8 mouse cellular contexts compared by ENCODE assay signal in the genomic region with DNA sequence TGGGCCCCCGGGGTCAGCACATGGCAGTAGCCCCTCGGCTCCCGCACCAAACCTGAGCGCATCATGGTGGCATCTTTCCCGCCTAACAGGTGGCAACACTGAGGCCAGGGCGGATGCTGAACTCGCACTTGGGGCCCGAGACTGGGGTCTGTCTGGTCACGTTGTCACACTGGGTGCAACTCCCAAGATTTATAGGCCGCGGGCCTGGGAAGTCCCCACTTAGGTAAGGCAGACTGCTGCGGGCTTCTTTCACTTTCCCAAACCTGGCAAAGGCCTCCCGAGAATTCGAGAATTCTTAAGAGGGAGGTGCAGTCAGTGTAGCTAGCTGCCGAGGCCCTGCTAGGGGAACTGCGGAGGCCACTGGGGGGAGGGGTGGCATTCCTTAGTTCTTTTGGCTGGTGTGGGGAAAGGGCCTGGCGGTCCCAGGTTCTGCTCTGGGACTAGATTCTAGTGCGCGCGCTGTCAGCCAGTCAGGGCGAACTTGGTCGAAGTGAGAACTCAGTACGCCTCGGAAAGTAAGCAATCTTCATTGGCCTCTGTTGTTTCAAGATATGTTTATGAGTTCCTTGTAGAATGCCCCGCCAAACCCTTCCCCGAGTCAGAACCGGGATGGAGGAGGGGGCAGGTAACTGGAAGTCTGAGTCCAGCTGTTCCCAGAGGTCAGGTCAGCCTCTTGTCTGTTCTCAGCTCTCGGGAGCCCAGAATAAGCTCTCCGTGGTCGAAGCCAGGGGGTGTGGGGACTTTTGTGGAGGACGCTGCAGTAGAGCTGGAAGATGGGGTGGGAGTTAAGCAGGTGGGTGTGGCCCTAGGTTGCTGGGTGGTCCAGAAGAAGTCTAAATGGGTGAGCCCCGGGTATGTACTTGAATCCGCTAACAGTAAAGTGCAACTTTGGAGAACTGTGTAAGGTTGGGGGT. TPM values are rescaled to one million over a fixed set of nuclear protein-coding genes. Genes with fewer than 3 reads are reported as not detected.
DNase-seq lines count a peak whose midpoint lies in the region; ATAC-seq and TF ChIP-seq lines count a peak whose summit lies in the region.

No protein-coding gene starts in this region.

- ATAC-seq in erythroblast, adult 5-6 weeks (replicated peaks; ENCODE audit: low FRiP score, poor library complexity, severe bottlenecking): no peak
- no peak for ATAC-seq in heart, embryonic 15.5 days (replicated peaks; ENCODE audit: insufficient number of reproducible peaks, insufficient read depth, low FRiP score, low read depth)
- ATAC-seq in limb, embryonic 15.5 days (ENCODE audit: insufficient number of reproducible peaks, low FRiP score, low TSS enrichment, low read depth): 0 out of 2 replicates have a peak, but pooled peaks have one; percentile 15
- ATAC-seq in neural tube, embryonic 13.5 days (ENCODE audit: low read depth): no peak

- 7% methylated on average over 33 of the region's 33 CpGs for WGBS in heart, embryonic 15.5 days
- whole genome bisulfite sequencing in limb, embryonic 15.5 days: 5% methylated on average over 33 of the region's 33 CpGs
- 6% methylated on average over 33 of the region's 33 CpGs for WGBS in neural tube, embryonic 13.5 days

- no peaks in the 10 kb centered on the region for H3K36me3 ChIP-seq in erythroblast, embryonic 14.5 days (ENCODE audit: control insufficient read depth)
- no peaks in the 10 kb centered on the region for H3K36me3 ChIP-seq in heart, embryonic 15.5 days
- H3K36me3 ChIP-seq in limb, embryonic 15.5 days: no peaks in the 10 kb centered on the region
- no peaks in the 10 kb centered on the region for H3K36me3 ChIP-seq in neural tube, embryonic 13.5 days

- H3K27ac ChIP-seq in heart, embryonic 15.5 days: peak overlapping the region; percentile 16; the same call in 1 of the 2 replicates
- peak overlapping the region; percentile 54 for H3K27ac ChIP-seq in limb, embryonic 15.5 days
- no peak overlapping the region for H3K27ac ChIP-seq in neural tube, embryonic 13.5 days (replicated peaks)

- peak overlapping the region; percentile 31 for H3K4me3 ChIP-seq in erythroblast, embryonic 14.5 days (replicated peaks)
- peak overlapping the region; percentile 52 for H3K4me3 ChIP-seq in heart, embryonic 15.5 days
- peak overlapping the region; percentile 43 for H3K4me3 ChIP-seq in limb, embryonic 15.5 days
- H3K4me3 ChIP-seq in neural tube, embryonic 13.5 days: peak overlapping the region; percentile 10

- TF ChIP-seq CTCF in brain, embryonic 14.5 days (IDR thresholded peaks at IDR 0.05; ENCODE audit: borderline replicate concordance, extremely low read depth, insufficient read depth, insufficient read length): no peak

- TF ChIP-seq POLR2A in brain, embryonic 14.5 days (IDR thresholded peaks at IDR 0.05; ENCODE audit: borderline replicate concordance, extremely low read depth, insufficient read depth, insufficient read length, poor library complexity, severe bottlenecking): no peak

- no peaks in the 10 kb centered on the region for H3K9me3 ChIP-seq in erythroblast, embryonic 14.5 days (ENCODE audit: control insufficient read depth, low read length)
- no peaks in the 10 kb centered on the region for H3K9me3 ChIP-seq in heart, embryonic 15.5 days (replicated peaks)
- no peaks in the 10 kb centered on the region for H3K9me3 ChIP-seq in limb, embryonic 15.5 days
- no peaks in the 10 kb centered on the region for H3K9me3 ChIP-seq in neural tube, embryonic 13.5 days

- peaks cover 29% of the 10 kb centered on the region for H3K27me3 ChIP-seq in erythroblast, embryonic 14.5 days (ENCODE audit: control insufficient read depth)
- 0 out of 2 replicates have a peak, but pooled peaks cover 4% of the 10 kb centered on the region for H3K27me3 ChIP-seq in heart, embryonic 15.5 days
- H3K27me3 ChIP-seq in limb, embryonic 15.5 days: no peaks in the 10 kb centered on the region
- peaks cover 38% of the 10 kb centered on the region for H3K27me3 ChIP-seq in neural tube, embryonic 13.5 days

- peak; percentile 26 for DNase-seq in brain, embryonic 14.5 days (ENCODE audit: low read depth)
- no peak for DNase-seq in layer of hippocampus, postnatal 25 days (ENCODE audit: extremely low spot score in 1 of 2, low spot score in 1 of 2)
- DNase-seq in thymus, adult 18-20 months: no peak

- peak overlapping the region; percentile 55 for H3K9ac ChIP-seq in heart, embryonic 15.5 days
- peak overlapping the region; percentile 33 for H3K9ac ChIP-seq in limb, embryonic 15.5 days
- peak overlapping the region; percentile 43; the same call in 1 of the 2 replicates for H3K9ac ChIP-seq in neural tube, embryonic 13.5 days

- peak overlapping the region; percentile 83 for H3K4me2 ChIP-seq in heart, embryonic 15.5 days
- peak overlapping the region; percentile 86 for H3K4me2 ChIP-seq in limb, embryonic 15.5 days
- H3K4me2 ChIP-seq in neural tube, embryonic 13.5 days: peak overlapping the region; percentile 46

- H3K4me1 ChIP-seq in erythroblast, embryonic 14.5 days (ENCODE audit: control insufficient read depth): no peaks in the 10 kb centered on the region; the same call in 1 of the 2 replicates
- H3K4me1 ChIP-seq in heart, embryonic 15.5 days (replicated peaks): peaks cover 16% of the 10 kb centered on the region
- peaks cover 19% of the 10 kb centered on the region for H3K4me1 ChIP-seq in limb, embryonic 15.5 days
- peaks cover 14% of the 10 kb centered on the region for H3K4me1 ChIP-seq in neural tube, embryonic 13.5 days (replicated peaks)

RNA-seq across cellular contexts. Expression of a gene that starts 0.7 kb away (rescaled TPM):
- not detected in 2 replicates for polyA plus RNA-seq in erythroblast, embryonic 14.5 days (2012)
- total RNA-seq in erythroblast, adult 5-6 weeks (2015; ENCODE audit: low replicate concordance): not detected in 2 replicates
- total RNA-seq in erythroblast, adult 5-6 weeks (2017; ENCODE audit: low replicate concordance): not detected in 2 replicates
- polyA plus RNA-seq in brain, embryonic 14.5 days (2012; rRNA removed): 0.44 and 0.81 TPM in 2 replicates
- polyA plus RNA-seq in heart, embryonic 15.5 days (2015; fragmentation: Nextera tagmentation; extraction: Ambion mirVana): 3.5 and 8.6 TPM in 2 replicates
- 6.1 and 6.6 TPM in 2 replicates for polyA plus RNA-seq in limb, embryonic 15.5 days (2015; fragmentation: Nextera tagmentation; extraction: Ambion mirVana)
- 1.7 and 2.2 TPM in 2 replicates for polyA plus RNA-seq in neural tube, embryonic 13.5 days (2015; fragmentation: Nextera tagmentation; extraction: Ambion mirVana)
- total RNA-seq in layer of hippocampus, postnatal 25 days (2021): under 1 TPM; 0.25 to 0.33 TPM

RNA-seq across cellular contexts. Expression of a gene that starts 51.1 kb away (rescaled TPM):
- polyA plus RNA-seq in erythroblast, embryonic 14.5 days (2012): 0.22 and 0.30 TPM in 2 replicates
- total RNA-seq in erythroblast, adult 5-6 weeks (2015; ENCODE audit: low replicate concordance): 0.84 TPM in 1 of 2 replicates, not detected in the other
- 0.09 TPM in 1 of 2 replicates, not detected in the other for total RNA-seq in erythroblast, adult 5-6 weeks (2017; ENCODE audit: low replicate concordance)
- polyA plus RNA-seq in brain, embryonic 14.5 days (2012; rRNA removed): 14.2 and 20.9 TPM in 2 replicates
- 11.8 and 18.0 TPM in 2 replicates for polyA plus RNA-seq in heart, embryonic 15.5 days (2015; fragmentation: Nextera tagmentation; extraction: Ambion mirVana)
- 34.5 and 36.3 TPM in 2 replicates for polyA plus RNA-seq in limb, embryonic 15.5 days (2015; fragmentation: Nextera tagmentation; extraction: Ambion mirVana)
- 21.9 and 24.2 TPM in 2 replicates for polyA plus RNA-seq in neural tube, embryonic 13.5 days (2015; fragmentation: Nextera tagmentation; extraction: Ambion mirVana)
- total RNA-seq in layer of hippocampus, postnatal 25 days (2021): 10 to 100 TPM; 10.1 to 16.9 TPM
